Mouse (Mus musculus): Measurements from ENCODE around the gene Frem1. TPM values are rescaled to one million over a fixed set of nuclear protein-coding genes. Genes with fewer than 3 reads are reported as not detected.

Frem1 gene
- polyA plus RNA-seq (2015; fragmentation: Nextera tagmentation; extraction: Ambion mirVana) = 0.63 and 0.81 TPM in 2 replicates

- Histone ChIP-seq H3K27ac (no peak within 1 kb of the TSS), H3K36me3 (no peaks in the 10 kb centered on the region), H3K4me1 (replicated peaks) (no peaks in the 10 kb centered on the region; the same call in 1 of the 2 replicates), H3K27me3 (peaks cover 13% of the 10 kb centered on the region), H3K4me2 (peak within 1 kb of the TSS; percentile 29), H3K4me3 (replicated peaks) (peak within 1 kb of the TSS; percentile 23), H3K9ac (no peak within 1 kb of the TSS), H3K9me3 (replicated peaks) (no peaks in the 10 kb centered on the region)
- WGBS (ENCODE audit: insufficient replicate concordance) = 7% methylated on average over 24 of the region's 24 CpGs
- 0 out of 2 replicates have a peak, but pooled peaks have one; percentile 23 for ATAC-seq (ENCODE audit: low read depth)
- no peak for DNase-seq
Measured at GRCm38 (mm10) chr4:83051634-83052577, at the start of gene Frem1. Gene Frem1, minus strand, starts transcription at chr4:83052339.

DNA sequence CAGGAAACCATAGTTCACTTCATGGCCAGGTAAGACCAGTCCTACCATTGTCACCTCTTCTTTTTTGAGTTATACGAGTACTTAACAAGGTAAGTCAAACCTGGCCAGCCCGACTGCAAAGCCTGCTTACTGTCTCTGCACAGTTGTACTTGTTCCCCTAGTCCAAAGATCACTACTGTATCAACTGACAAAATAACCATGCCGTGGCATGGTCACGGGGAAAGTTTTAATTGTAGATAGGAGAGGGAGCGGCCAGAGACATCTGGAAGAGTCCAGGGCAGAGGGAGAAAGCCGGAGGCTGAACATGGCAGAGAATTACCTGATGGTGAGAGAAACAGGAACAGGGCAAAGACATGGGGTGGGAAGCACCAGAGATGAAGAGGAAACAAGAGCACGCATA, 46.9 kb upstream of the Frem1 start:
- no peak overlapping the region for H3K27ac ChIP-seq
- no peak overlapping the region for H3K4me3 ChIP-seq (replicated peaks)
- no peaks in the 10 kb centered on the region for H3K36me3 ChIP-seq
- no peak overlapping the region for H3K4me2 ChIP-seq
- H3K27me3 ChIP-seq = no peaks in the 10 kb centered on the region
- no peak overlapping the region for H3K9ac ChIP-seq
- H3K4me1 ChIP-seq (replicated peaks) = no peaks in the 10 kb centered on the region
- DNase-seq (no peak), ATAC-seq (ENCODE audit: low read depth) (no peak)
- no peaks in the 10 kb centered on the region for H3K9me3 ChIP-seq (replicated peaks)
- 59% methylated on average over 7 of the region's 7 CpGs for WGBS (ENCODE audit: insufficient replicate concordance)

DNA sequence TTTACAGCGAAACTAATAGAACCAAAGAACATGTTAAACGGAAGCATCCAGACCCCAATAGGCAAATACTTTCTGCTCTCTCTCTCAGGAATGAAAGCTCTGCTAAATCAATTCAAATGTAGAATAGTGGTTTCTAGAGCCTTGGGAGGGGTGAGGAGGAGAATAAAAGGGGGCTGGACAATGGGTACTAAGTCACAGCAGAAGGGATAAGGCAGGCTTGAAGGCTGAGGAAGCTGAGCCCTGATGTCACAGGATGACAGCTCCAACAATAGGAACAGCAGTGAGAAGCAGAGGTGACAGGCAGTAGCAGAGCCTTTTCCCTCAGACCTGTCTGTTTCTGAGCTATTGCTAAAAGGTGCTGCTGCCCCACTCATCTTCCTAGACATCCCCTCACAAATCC, 41.8 kb upstream of the Frem1 start:
- 67% methylated on average over 2 of the region's 2 CpGs for WGBS (ENCODE audit: insufficient replicate concordance)

GRCm38 (mm10) chr4:83090691-83091448, 38.7 kb upstream of the Frem1 start:
- Histone ChIP-seq H3K27me3 (no peaks in the 10 kb centered on the region), H3K9ac (no peak overlapping the region), H3K27ac (no peak overlapping the region), H3K4me1 (replicated peaks) (no peaks in the 10 kb centered on the region), H3K4me2 (no peak overlapping the region), H3K9me3 (replicated peaks) (no peaks in the 10 kb centered on the region), H3K4me3 (replicated peaks) (no peak overlapping the region), H3K36me3 (no peaks in the 10 kb centered on the region)
- WGBS (ENCODE audit: insufficient replicate concordance) = 40% methylated on average over 6 of the region's 6 CpGs
- DNase-seq (no peak), ATAC-seq (ENCODE audit: low read depth) (no peak)

More for the DNA sequence above, 41.8 kb upstream of the Frem1 start:
- H3K4me1 ChIP-seq (replicated peaks) = no peaks in the 10 kb centered on the region
- H3K4me3 ChIP-seq (replicated peaks) = no peak overlapping the region
- H3K4me2 ChIP-seq = no peak overlapping the region
- ATAC-seq (ENCODE audit: low read depth) (no peak), DNase-seq (no peak)
- H3K27me3 ChIP-seq = no peaks in the 10 kb centered on the region
- no peak overlapping the region for H3K9ac ChIP-seq
- H3K9me3 ChIP-seq (replicated peaks) = no peaks in the 10 kb centered on the region
- H3K36me3 ChIP-seq = no peaks in the 10 kb centered on the region
- H3K27ac ChIP-seq = no peak overlapping the region

DNA sequence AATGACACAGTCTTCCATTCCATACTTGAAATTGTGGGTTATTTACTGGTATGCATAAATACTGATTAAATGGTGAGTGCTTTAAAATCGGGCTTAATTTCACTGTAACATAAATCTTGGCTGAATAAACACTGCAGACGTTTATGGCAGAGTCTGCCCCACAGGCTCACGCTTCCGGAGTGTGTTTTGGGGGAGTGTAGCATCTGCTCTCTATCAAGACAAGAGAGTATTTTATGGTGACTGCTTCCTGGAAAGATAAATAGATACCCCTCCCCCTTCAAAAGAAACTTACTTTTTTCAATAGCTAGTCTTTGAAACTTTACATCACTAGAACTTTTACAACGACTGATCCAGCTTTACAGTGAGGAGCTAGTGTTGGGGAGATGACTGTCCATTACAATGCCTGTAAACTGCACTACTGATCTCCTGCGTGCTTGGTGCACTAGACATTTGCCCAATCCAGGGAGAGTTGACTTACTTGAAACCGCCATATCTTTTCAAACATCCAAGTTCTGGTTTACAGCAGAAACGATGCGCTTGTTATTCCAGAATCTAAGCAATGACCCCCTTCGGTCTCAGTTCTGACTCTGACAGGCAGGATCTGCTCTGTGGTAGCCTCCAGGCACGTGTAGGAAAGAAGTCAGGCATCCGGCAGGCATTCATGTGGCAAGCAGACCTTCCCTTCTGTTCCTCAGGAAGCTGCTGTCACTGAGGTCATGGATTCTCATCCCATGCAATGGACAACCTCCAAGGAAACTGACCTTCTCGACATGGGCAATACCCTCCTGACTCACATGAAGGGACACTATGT, 28.4 kb upstream of the Frem1 start:
- no peaks in the 10 kb centered on the region for H3K4me1 ChIP-seq (replicated peaks)
- no peak overlapping the region for H3K4me2 ChIP-seq
- no peak overlapping the region for H3K27ac ChIP-seq
- H3K9me3 ChIP-seq (replicated peaks) = no peaks in the 10 kb centered on the region
- no peak for ATAC-seq (ENCODE audit: low read depth)
- WGBS (ENCODE audit: insufficient replicate concordance) = 25% methylated on average over 13 of the region's 13 CpGs
- H3K9ac ChIP-seq = no peak overlapping the region
- H3K27me3 ChIP-seq = no peaks in the 10 kb centered on the region
- no peak overlapping the region for H3K4me3 ChIP-seq (replicated peaks)
- no peak for DNase-seq
- H3K36me3 ChIP-seq = no peaks in the 10 kb centered on the region

DNA sequence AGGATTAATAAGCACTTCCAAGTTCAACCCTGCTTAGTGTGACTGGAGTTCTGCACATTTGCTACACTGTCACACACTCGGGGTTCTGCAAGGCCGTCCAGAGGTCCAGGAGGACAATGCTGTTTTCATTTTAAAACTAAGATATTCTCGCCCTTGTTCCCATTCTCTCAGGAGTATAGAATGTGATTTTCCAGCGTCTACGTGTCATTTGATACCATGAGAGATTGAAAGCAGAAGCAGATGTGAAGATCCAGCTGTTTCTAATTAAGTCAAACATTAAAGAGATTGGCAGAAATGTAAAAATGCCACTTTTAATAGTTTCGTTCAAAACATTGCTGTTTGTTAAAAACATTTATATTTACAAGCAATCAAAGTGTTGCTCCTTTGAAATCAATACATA, 12.1 kb upstream of the Frem1 start:
- Histone ChIP-seq H3K4me1 (replicated peaks) (no peaks in the 10 kb centered on the region), H3K9me3 (replicated peaks) (no peaks in the 10 kb centered on the region), H3K36me3 (no peaks in the 10 kb centered on the region), H3K9ac (no peak overlapping the region), H3K27ac (no peak overlapping the region), H3K4me2 (no peak overlapping the region), H3K27me3 (no peaks in the 10 kb centered on the region), H3K4me3 (replicated peaks) (no peak overlapping the region)
- ATAC-seq (ENCODE audit: low read depth) = no peak
- WGBS (ENCODE audit: insufficient replicate concordance) = 64% methylated on average over 6 of the region's 6 CpGs
- DNase-seq = no peak

DNA sequence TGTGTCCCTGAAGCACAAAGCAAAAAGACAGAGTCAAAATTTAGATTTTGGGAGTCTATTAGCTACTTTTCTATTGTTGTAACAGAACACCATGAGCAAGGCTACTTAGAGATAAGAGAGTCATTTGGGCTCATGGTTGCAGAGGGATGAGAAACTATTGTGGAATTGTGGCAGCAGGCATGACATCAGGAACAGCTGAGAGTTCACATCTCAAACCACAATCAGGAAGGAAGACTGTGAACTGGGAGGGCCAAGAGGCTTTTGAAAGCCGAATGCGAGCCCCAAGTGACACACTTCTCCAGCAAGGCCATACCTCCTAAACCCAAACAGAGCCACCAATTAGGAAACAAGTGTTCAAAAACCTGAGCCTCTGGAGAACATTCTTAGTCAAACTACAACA, 9.4 kb upstream of the Frem1 start:
- no peak overlapping the region for H3K4me2 ChIP-seq
- no peak for DNase-seq
- no peak overlapping the region for H3K4me3 ChIP-seq (replicated peaks)
- no peaks in the 10 kb centered on the region for H3K9me3 ChIP-seq (replicated peaks)
- 35% methylated on average over 2 of the region's 2 CpGs for WGBS (ENCODE audit: insufficient replicate concordance)
- no peaks in the 10 kb centered on the region for H3K27me3 ChIP-seq
- H3K9ac ChIP-seq = no peak overlapping the region
- no peaks in the 10 kb centered on the region for H3K4me1 ChIP-seq (replicated peaks)
- ATAC-seq (ENCODE audit: low read depth) = no peak
- H3K27ac ChIP-seq = no peak overlapping the region
- no peaks in the 10 kb centered on the region for H3K36me3 ChIP-seq

DNA sequence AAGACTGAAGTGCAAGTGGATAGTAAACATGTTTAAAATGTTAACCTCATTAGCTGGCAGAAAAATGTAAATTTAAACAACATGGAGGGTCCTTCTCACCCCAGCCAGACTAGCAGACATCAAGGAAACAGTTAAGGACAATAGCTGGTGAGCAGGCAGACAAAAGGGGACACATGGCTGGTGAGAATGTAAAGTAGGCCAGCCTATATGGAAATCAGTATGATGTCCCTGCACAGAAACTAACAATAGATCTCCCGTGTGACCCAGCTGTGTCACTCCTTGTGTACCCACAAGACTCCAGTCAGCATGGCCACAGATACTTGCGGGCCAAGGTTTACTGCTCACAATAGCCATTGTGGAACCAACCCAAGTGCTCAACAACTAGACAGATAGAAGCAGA, 6.5 kb upstream of the Frem1 start:
- no peaks in the 10 kb centered on the region for H3K9me3 ChIP-seq (replicated peaks)
- 69% methylated on average over 2 of the region's 2 CpGs for WGBS (ENCODE audit: insufficient replicate concordance)
- no peak overlapping the region for H3K4me2 ChIP-seq
- H3K27ac ChIP-seq = no peak overlapping the region
- H3K27me3 ChIP-seq = no peaks in the 10 kb centered on the region
- DNase-seq (no peak), ATAC-seq (ENCODE audit: low read depth) (no peak)
- H3K4me1 ChIP-seq (replicated peaks) = no peaks in the 10 kb centered on the region; the same call in 1 of the 2 replicates
- no peak overlapping the region for H3K9ac ChIP-seq
- no peak overlapping the region for H3K4me3 ChIP-seq (replicated peaks)
- no peaks in the 10 kb centered on the region for H3K36me3 ChIP-seq

DNA sequence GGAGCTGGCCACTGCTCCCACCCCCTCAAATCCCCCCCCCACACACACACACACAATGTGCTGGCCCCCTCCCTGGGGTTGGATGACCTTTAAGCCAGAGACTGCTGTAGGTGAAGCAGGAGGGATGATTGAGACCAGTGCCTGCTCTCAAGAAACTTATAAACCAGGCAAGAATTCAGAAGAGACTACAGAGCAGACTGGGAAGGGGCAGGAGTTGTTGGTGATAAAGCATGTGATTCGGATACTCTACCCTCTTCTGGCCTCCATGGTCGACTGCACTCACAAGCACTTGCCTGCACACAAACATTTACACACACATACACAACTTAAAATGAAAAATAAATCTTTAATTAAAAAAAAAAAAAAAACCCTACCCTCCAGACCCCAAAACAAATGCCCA, 6.0 kb upstream of the Frem1 start:
- DNase-seq = no peak
- no peaks in the 10 kb centered on the region; the same call in 1 of the 2 replicates for H3K4me1 ChIP-seq (replicated peaks)
- H3K27me3 ChIP-seq = no peaks in the 10 kb centered on the region
- WGBS (ENCODE audit: insufficient replicate concordance) = 48% methylated on average over 2 of the region's 2 CpGs
- H3K4me2 ChIP-seq = no peak overlapping the region
- H3K9ac ChIP-seq = no peak overlapping the region
- no peak overlapping the region for H3K27ac ChIP-seq
- no peak for ATAC-seq (ENCODE audit: low read depth)
- no peaks in the 10 kb centered on the region for H3K36me3 ChIP-seq
- no peaks in the 10 kb centered on the region for H3K9me3 ChIP-seq (replicated peaks)
- no peak overlapping the region for H3K4me3 ChIP-seq (replicated peaks)

- 73% methylated on average over 6 of the region's 6 CpGs for WGBS (ENCODE audit: insufficient replicate concordance)
- Histone ChIP-seq H3K4me3 (replicated peaks) (no peak overlapping the region), H3K4me1 (replicated peaks) (no peaks in the 10 kb centered on the region; the same call in 1 of the 2 replicates), H3K27me3 (peaks cover 12% of the 10 kb centered on the region), H3K36me3 (no peaks in the 10 kb centered on the region), H3K4me2 (no peak overlapping the region), H3K9me3 (replicated peaks) (no peaks in the 10 kb centered on the region), H3K9ac (no peak overlapping the region), H3K27ac (no peak overlapping the region)
- DNase-seq (no peak), ATAC-seq (ENCODE audit: low read depth) (no peak)
Measured at GRCm38 (mm10) chr4:83056496-83056895, 4.4 kb upstream of the Frem1 start.

- H3K27ac ChIP-seq = no peak overlapping the region
- H3K4me3 ChIP-seq (replicated peaks) = no peak overlapping the region
- no peaks in the 10 kb centered on the region for H3K36me3 ChIP-seq
- DNase-seq = no peak
- H3K27me3 ChIP-seq = peaks cover 13% of the 10 kb centered on the region
- no peaks in the 10 kb centered on the region for H3K9me3 ChIP-seq (replicated peaks)
- no peak for ATAC-seq (ENCODE audit: low read depth)
- H3K9ac ChIP-seq = no peak overlapping the region
- no peak overlapping the region for H3K4me2 ChIP-seq
- no peaks in the 10 kb centered on the region; the same call in 1 of the 2 replicates for H3K4me1 ChIP-seq (replicated peaks)
- 38% methylated on average over 2 of the region's 2 CpGs for WGBS (ENCODE audit: insufficient replicate concordance)
Measured at GRCm38 (mm10) chr4:83055444-83055843, 3.3 kb upstream of the Frem1 start.
